Comparison of ENCODE assay signal across 15 mouse cellular contexts in genomic region chr17:86415989-86416388, GRCm38 (mm10).
A peak's percentile ranks its signal among the peaks of the same experiment; 100 is the strongest.
DNase-seq lines count a peak whose midpoint lies in the region; ATAC-seq and TF ChIP-seq lines count a peak whose summit lies in the region.
"Had no signal": no experiment of that assay in that cellular context is flagged by ENCODE, and none has a peak within 500 bp of the region (broad histone marks: within the 10 kb centered on the region; RNA-seq: fewer than 3 reads in every experiment).

No protein-coding gene starts in this region.

- H3K4me1 ChIP-seq in hindbrain, embryonic 15.5 days (replicated peaks), result peaks cover 50% of the 10 kb centered on the region
- peaks cover 23% of the 10 kb centered on the region for H3K4me1 ChIP-seq in hindbrain, embryonic 14.5 days (replicated peaks; ENCODE audit: control insufficient read depth, insufficient read depth, low read length)

- H3K4me2 ChIP-seq in hindbrain, embryonic 15.5 days, result no peak overlapping the region
- no peak overlapping the region for H3K4me2 ChIP-seq in hindbrain, embryonic 14.5 days (replicated peaks)
- H3K4me2 ChIP-seq: limb, embryonic 15.5 days; lung, embryonic 15.5 days had no signal

- no peak for ATAC-seq in hindbrain, embryonic 15.5 days (ENCODE audit: low FRiP score, low read depth)
- ATAC-seq in hindbrain, embryonic 14.5 days (ENCODE audit: low FRiP score), result no peak

- H3K27me3 ChIP-seq in hindbrain, embryonic 15.5 days, result no peaks in the 10 kb centered on the region
- H3K27me3 ChIP-seq in hindbrain, embryonic 14.5 days (ENCODE audit: control insufficient read depth, insufficient read depth, low read length), result no peaks in the 10 kb centered on the region
- H3K27me3 ChIP-seq: limb, embryonic 15.5 days; lung, embryonic 15.5 days had no signal

- H3K9ac ChIP-seq in hindbrain, embryonic 15.5 days, result no peak overlapping the region
- H3K9ac ChIP-seq in hindbrain, embryonic 14.5 days, result no peak overlapping the region
- H3K9ac ChIP-seq: limb, embryonic 15.5 days; lung, embryonic 15.5 days had no signal

- DNase-seq in hindbrain, embryonic 14.5 days (ENCODE audit: low spot score), result no peak
- DNase-seq in brain, embryonic 14.5 days (ENCODE audit: low read depth), result peak; percentile 85
- DNase-seq in frontal cortex, postnatal 36 days (ENCODE audit: low spot score in 2 of 2), result peak; percentile 47 to 83
- peak; percentile 79 for DNase-seq in right cerebral cortex, adult 18-20 months
- DNase-seq in adrenal gland, adult 18-20 months (ENCODE audit: low spot score in 2 of 2), result no peak
- no peak for DNase-seq in heart, adult 8-10 months (ENCODE audit: low spot score)
- DNase-seq in adrenal gland, postnatal 25 days, result no peak
- DNase-seq: B cell, adult 2 months; cerebellum, adult 8-10 months; heart, adult 11 months; kidney, adult 18-20 months; thymus, postnatal 14 days had no signal

- WGBS in hindbrain, embryonic 15.5 days, result 79% methylated on average over 7 of the region's 7 CpGs
- 85% methylated on average over 7 of the region's 7 CpGs for WGBS in hindbrain, embryonic 14.5 days

- no peak for TF ChIP-seq CTCF in brain, embryonic 14.5 days (IDR thresholded peaks at IDR 0.05; ENCODE audit: borderline replicate concordance, extremely low read depth, insufficient read depth, insufficient read length)

- H3K27ac ChIP-seq in hindbrain, embryonic 15.5 days (replicated peaks), result peak overlapping the region; percentile 59; the same call in 1 of the 2 replicates
- H3K27ac ChIP-seq in hindbrain, embryonic 14.5 days, result no peak overlapping the region
- H3K27ac ChIP-seq: limb, embryonic 15.5 days; lung, embryonic 15.5 days had no signal

- no peaks in the 10 kb centered on the region for H3K36me3 ChIP-seq in hindbrain, embryonic 15.5 days
- no peaks in the 10 kb centered on the region for H3K36me3 ChIP-seq in hindbrain, embryonic 14.5 days (replicated peaks; ENCODE audit: control insufficient read depth, insufficient read depth)
- H3K36me3 ChIP-seq: limb, embryonic 15.5 days; lung, embryonic 15.5 days had no signal

- no peaks in the 10 kb centered on the region for H3K9me3 ChIP-seq in hindbrain, embryonic 15.5 days
- H3K9me3 ChIP-seq in hindbrain, embryonic 14.5 days (ENCODE audit: control insufficient read depth, low read length), result no peaks in the 10 kb centered on the region
- H3K9me3 ChIP-seq: limb, embryonic 15.5 days; lung, embryonic 15.5 days had no signal

- H3K4me3 ChIP-seq in hindbrain, embryonic 15.5 days, result no peak overlapping the region
- no peak overlapping the region for H3K4me3 ChIP-seq in hindbrain, embryonic 14.5 days (replicated peaks; ENCODE audit: low read length)
- H3K4me3 ChIP-seq: limb, embryonic 15.5 days; lung, embryonic 15.5 days had no signal

- no peak for TF ChIP-seq POLR2A in brain, embryonic 14.5 days (IDR thresholded peaks at IDR 0.05; ENCODE audit: borderline replicate concordance, extremely low read depth, insufficient read depth, insufficient read length, poor library complexity, severe bottlenecking)

Comparison
In these comparisons a context has a peak if more than half of its experiments do, and no peak if none do; other contexts are left out.
1. DNase-seq: peak in brain, embryonic 14.5 days (single experiment), frontal cortex, postnatal 36 days (2 of 2) and right cerebral cortex, adult 18-20 months (single experiment); none in hindbrain, embryonic 14.5 days (single experiment), adrenal gland, adult 18-20 months (0 of 2), heart, adult 8-10 months (single experiment) and adrenal gland, postnatal 25 days (single experiment).